Mouse (Mus musculus) ES-Bruce4 (cell line): ENCODE results near the gene Lyz1. TPM values are rescaled to one million over a fixed set of nuclear protein-coding genes. Genes with fewer than 3 reads are reported as not detected.

Experiments used
- H3K27ac ChIP-seq: 2 replicates; pipeline ENCODE4 v1.5.1; 2012; ENCODE audit warnings: low read length, inconsistent platforms; ENCODE audit not compliant: insufficient read depth
- H3K27me3 ChIP-seq: 2 replicates; pipeline ENCODE4 v1.6.1; 2012; ENCODE audit warnings: mild to moderate bottlenecking, low read length, inconsistent platforms; ENCODE audit not compliant: control insufficient read depth, poor library complexity, insufficient read depth, severe bottlenecking
- H3K36me3 ChIP-seq: 2 replicates; pipeline ENCODE4 v1.6.1; 2012; ENCODE audit warnings: inconsistent platforms, mild to moderate bottlenecking, low read length, moderate library complexity; ENCODE audit not compliant: control insufficient read depth, poor library complexity, insufficient read depth, severe bottlenecking
- H3K4me1 ChIP-seq: one replicate; pipeline ENCODE4 v1.8.1; 2011; ENCODE audit warnings: low read length; ENCODE audit not compliant: control insufficient read depth, insufficient read depth
- H3K4me3 ChIP-seq: 2 replicates; pipeline ENCODE4 v1.5.1; 2011; ENCODE audit warnings: low read depth, mild to moderate bottlenecking, low read length
- H3K9ac ChIP-seq: 2 replicates; pipeline ENCODE4 v1.6.1; 2012; ENCODE audit warnings: low read depth, mild to moderate bottlenecking, inconsistent platforms; ENCODE audit not compliant: poor library complexity, severe bottlenecking
- H3K9me3 ChIP-seq: replicated peaks from 2 replicates; pipeline ENCODE4 v1.6.1; 2012; ENCODE audit warnings: mild to moderate bottlenecking, low read length, inconsistent platforms; ENCODE audit not compliant: control insufficient read depth, poor library complexity, insufficient read depth, severe bottlenecking
- CTCF ChIP-seq: IDR thresholded peaks from one replicate; pipeline ENCODE4 v1.8.1; 2011; ENCODE audit warnings: low read depth, low read length
- EP300 ChIP-seq: IDR thresholded peaks from 2 replicates; pipeline ENCODE4 v1.6.1; 2011; ENCODE audit warnings: low read depth, low read length; ENCODE audit not compliant: insufficient read depth
- POLR2A ChIP-seq: IDR thresholded peaks from one replicate; pipeline ENCODE4 v1.8.1; 2011; ENCODE audit warnings: low read length; ENCODE audit not compliant: insufficient read depth
- polyA plus RNA-seq: library from polyadenylated mRNA; stranded (reverse); fragments of >200 nt; gene quantifications from 2 replicates; pipeline ENCODE4 v1.2.4, GENCODE M21; 2011; ENCODE audit warnings: low read depth; ENCODE audit not compliant: missing spikeins, insufficient read depth, insufficient read length

The Lyz1 gene
- polyA plus RNA-seq, 1 experiment = not detected

DNA sequence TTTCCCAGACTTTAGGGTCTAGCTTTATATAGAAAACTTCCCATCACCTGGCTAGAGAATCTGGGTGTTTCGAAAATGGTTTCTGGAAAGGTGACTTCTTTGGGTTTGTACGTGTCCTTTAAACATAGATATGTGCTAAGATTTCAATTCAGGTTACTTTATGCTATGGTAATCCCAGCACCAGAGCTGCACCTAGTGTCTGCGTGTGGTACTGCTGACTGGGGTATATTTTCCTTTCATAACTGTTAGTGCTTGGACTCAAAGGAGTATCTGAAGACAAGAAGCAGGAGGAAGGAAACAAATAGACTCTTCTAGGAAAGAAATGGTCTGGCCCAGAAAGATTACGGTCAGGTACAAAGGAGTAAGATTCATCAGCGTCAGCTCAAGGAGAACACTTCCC is 37.9 kb upstream of the Lyz1 start:
- Histone ChIP-seq H3K4me1 (no peaks in the 10 kb centered on the region), H3K4me3 (no peak overlapping the region), H3K27ac (no peak overlapping the region), H3K9me3 (no peaks in the 10 kb centered on the region), H3K9ac (no peak overlapping the region), H3K27me3 (no peaks in the 10 kb centered on the region), H3K36me3 (no peaks in the 10 kb centered on the region)
- no peak for TF ChIP-seq POLR2A
- TF ChIP-seq EP300 = no peak
- TF ChIP-seq CTCF = no peak

DNA sequence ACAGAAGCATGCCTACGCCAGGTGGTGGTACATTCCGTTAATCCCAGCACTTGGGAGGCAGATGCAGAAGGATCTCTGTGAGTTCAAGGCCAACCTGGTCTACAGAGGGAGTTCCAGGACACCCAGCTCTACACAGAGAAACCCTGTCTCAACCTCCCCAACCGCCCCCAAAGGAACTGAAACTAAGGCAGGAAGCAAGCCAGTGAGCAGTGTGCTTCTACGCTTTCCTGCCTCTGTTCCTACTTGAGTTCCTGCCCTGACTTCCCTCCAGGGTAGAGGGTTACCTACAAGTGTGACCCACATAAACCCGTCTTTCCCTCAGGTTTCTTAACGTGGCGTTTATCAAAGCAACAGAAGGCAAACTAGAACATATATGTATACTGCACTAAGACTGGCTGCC is 31.1 kb upstream of the Lyz1 start:
- Histone ChIP-seq H3K4me3 (no peak overlapping the region), H3K9ac (no peak overlapping the region), H3K27me3 (no peaks in the 10 kb centered on the region), H3K27ac (no peak overlapping the region), H3K36me3 (no peaks in the 10 kb centered on the region), H3K4me1 (no peaks in the 10 kb centered on the region), H3K9me3 (no peaks in the 10 kb centered on the region)
- TF ChIP-seq CTCF (no peak), POLR2A (no peak), EP300 (no peak)

DNA sequence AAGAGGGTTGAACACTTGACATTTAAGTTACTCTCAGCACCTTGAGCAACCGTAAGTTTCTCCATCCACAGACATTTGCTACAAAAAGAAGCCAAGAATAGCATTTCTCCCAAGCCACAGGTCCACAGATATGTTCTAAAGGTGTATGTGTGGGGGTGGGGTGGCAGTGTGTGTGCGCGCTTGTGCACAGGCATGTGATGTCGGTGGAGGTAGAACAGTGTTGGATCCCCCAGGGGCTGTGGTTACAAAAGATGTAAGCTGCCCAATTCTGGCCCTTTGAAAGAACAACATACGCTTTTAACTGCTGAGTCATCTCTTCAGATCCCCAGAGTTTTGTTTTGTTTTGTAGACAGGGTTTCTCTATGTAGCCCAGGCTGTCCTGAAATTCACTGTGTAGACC is 30.0 kb upstream of the Lyz1 start:
- Histone ChIP-seq H3K27me3 (no peaks in the 10 kb centered on the region), H3K9me3 (no peaks in the 10 kb centered on the region), H3K4me1 (no peaks in the 10 kb centered on the region), H3K9ac (no peak overlapping the region), H3K27ac (no peak overlapping the region), H3K36me3 (no peaks in the 10 kb centered on the region), H3K4me3 (no peak overlapping the region)
- no peak for TF ChIP-seq CTCF
- TF ChIP-seq EP300 = no peak
- TF ChIP-seq POLR2A = no peak

DNA sequence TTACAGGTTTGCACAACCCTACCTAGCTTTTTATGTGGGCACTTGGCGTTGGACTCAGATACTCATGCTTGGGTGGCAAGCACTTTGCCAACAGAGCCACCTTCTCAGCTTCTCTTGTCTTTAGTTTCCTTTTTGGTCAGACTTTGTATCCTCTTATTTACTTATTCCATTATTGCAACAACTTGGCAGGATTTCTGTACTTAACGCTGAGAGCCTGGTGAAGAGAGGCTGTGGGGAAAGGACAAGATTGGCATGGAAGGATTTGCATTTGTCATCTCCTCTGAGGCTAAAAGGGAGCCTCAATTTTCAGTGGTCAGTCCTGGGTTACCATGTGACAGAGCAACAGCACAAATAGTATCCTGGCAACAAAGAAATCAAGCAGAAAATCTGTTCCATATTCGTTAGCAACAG is 27.9 kb upstream of the Lyz1 start:
- Histone ChIP-seq H3K27me3 (no peaks in the 10 kb centered on the region), H3K36me3 (no peaks in the 10 kb centered on the region), H3K27ac (no peak overlapping the region), H3K4me3 (no peak overlapping the region), H3K4me1 (no peaks in the 10 kb centered on the region), H3K9me3 (no peaks in the 10 kb centered on the region), H3K9ac (no peak overlapping the region)
- TF ChIP-seq CTCF (no peak), POLR2A (no peak), EP300 (no peak)

DNA sequence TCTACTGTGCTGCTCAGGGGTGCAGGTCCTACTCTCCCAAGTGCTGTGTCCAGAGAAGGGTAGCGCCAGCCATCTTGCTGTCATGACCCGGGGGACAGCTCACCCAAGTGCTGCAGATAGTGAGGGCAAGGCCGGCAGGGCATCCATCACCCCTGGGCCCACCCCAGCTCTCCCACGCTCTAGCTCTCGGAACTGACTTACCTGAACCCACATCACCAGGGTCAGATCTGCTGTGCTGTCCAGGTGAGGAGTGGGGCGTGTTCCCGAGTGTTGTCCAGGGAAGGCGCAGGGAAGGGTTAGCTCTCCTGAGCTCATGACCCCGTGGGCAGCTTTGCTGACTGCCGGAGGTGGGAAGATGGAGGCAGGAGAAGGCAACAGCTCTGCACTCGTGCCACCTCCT is 23.7 kb upstream of the Lyz1 start:
- Histone ChIP-seq H3K9ac (no peak overlapping the region), H3K4me3 (no peak overlapping the region), H3K27me3 (no peaks in the 10 kb centered on the region), H3K9me3 (no peaks in the 10 kb centered on the region), H3K27ac (no peak overlapping the region), H3K4me1 (no peaks in the 10 kb centered on the region), H3K36me3 (no peaks in the 10 kb centered on the region)
- TF ChIP-seq CTCF (no peak), POLR2A (no peak), EP300 (no peak)

DNA sequence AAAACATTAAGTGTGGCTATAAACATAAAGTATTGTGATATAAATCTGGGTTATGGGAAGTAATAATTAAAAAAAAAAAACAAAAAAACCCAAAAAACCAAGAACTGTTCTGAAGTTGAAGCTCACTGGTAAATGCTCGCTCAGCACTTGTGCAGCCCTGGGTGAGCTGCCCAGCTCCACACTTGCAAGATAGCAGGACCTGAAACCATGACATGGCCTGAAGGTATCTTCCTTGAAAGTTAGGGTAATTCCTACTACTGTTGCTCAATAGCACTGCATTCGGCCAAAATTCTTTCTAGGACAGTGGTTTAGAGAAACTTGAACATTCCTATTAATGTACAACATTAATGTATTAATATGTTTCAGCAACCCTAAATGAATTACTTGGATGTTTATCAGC is 20.5 kb upstream of the Lyz1 start:
- no peaks in the 10 kb centered on the region for H3K36me3 ChIP-seq
- no peak for TF ChIP-seq EP300
- TF ChIP-seq CTCF = no peak
- no peak for TF ChIP-seq POLR2A
- no peak overlapping the region for H3K27ac ChIP-seq
- H3K27me3 ChIP-seq = no peaks in the 10 kb centered on the region
- no peaks in the 10 kb centered on the region for H3K4me1 ChIP-seq
- H3K4me3 ChIP-seq = no peak overlapping the region
- no peak overlapping the region for H3K9ac ChIP-seq
- H3K9me3 ChIP-seq = no peaks in the 10 kb centered on the region
